Mouse (Mus musculus): ENCODE measurements around the gene D630003M21Rik.

The D630003M21Rik gene

GRCm38 (mm10) chr2:158236698-158237097 is 7.7 kb upstream of the D630003M21Rik start:
- no peak for DNase-seq (ENCODE audit: low spot score)

DNA sequence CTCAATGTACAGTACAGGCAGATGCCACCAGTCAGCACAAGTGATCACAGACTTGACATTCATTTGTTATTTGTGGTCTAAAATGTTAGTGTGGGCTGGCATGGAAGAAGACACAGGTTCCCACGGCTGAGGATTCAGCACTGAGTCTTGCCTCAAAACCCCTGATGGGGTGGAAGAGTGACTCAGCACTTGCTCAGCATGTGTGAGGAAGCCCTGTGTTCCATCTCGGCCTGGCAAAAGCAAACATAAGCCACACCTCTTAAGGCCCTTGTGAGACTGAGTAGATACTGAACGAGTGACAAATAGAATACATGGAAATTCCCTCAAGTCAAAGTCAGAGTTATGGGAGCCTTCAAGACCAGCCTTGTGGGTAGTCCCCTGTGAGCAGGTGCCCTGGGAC is 4.1 kb upstream of the D630003M21Rik start:
- DNase-seq (ENCODE audit: low spot score): no peak

DNA sequence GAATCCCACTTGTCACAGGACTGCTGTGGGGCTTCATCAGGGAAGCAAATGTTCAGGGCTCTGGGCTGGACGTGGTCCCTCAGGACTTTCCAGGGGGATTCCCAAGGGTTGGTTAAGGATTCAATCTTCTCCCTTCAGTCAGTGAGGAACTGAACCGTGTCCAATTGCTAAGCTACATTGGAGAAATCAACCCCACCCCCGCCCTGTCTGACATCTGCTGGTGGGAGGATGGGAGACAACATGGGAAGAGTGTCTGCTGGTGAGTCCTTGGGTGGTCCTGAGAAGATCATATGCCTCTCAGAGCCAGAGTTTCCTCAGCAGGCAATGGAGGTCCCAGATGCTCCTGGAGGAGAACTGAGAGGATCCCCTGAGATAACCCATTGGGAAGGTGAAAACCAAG is 3.4 kb upstream of the D630003M21Rik start:
- DNase-seq (ENCODE audit: low spot score): no peak

- DNase-seq (ENCODE audit: low spot score): no peak
Observed at GRCm38 (mm10) chr2:158231071-158231470, 2.0 kb upstream of the D630003M21Rik start.

- no peak for DNase-seq (ENCODE audit: low spot score)
Observed at GRCm38 (mm10) chr2:158230617-158231016, 1.6 kb upstream of the D630003M21Rik start.

DNA sequence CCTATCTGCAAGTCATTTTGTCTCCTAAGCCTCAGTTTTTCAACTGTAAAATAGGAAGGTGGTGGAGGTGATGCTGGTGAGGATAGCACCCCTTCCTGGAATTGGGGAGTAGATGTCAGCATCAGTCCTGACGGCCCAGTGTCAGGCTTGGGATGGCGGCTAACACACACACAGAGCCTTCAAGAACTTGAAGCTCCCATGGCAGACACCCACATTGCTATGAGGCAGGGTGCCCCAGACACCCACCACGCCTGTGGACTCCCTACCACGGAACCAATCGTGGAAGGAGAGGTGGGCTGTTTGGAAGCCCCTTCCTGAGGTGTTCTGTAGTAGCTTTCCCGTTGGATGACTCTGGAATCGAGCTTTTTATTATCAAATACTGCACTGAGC is 476 bp upstream of the D630003M21Rik start:
- DNase-seq (ENCODE audit: low spot score): no peak

- DNase-seq (ENCODE audit: low spot score): no peak
Observed at GRCm38 (mm10) chr2:158225301-158225700, 3.7 kb downstream of the D630003M21Rik start.

DNA sequence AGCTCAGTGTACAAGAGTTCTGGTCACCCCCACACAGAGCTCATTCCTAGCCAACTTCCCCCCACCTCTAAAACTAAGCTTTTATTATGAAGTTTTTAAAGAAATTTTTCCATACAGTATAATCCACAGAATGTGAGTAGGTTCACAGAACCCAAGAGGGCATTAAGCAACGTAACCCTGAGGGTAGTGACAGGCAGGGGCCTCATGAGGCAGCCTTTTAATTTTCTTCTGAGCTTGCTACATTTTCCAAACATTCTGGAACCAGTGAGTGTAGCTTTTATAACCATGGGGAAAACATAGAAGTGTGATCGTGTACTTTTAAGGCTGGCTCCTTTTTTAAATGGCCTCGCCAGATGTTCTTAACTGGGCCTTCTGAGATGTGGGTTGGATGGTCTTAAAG is 5.5 kb downstream of the D630003M21Rik start:
- DNase-seq (ENCODE audit: low spot score): no peak

DNA sequence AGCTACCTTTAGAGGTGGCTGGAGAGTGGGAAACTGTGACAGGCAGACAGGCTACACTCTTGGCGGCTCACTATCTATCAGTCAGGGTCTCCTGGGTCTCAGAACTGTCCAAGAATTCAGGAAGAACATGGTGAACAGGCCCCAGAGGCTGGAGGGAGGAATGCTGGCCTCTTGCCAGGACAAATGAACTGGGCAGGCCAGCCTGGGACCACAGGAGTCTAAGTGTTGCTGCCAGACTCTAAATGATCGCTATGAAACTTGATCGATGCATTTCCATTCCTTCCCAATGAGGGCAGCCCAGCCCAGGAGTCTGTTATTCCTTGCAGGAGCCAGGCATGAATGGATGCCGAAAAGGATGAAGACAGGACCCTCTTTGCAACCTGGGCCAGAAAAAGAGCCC is 6.4 kb downstream of the D630003M21Rik start:
- no peak for DNase-seq (ENCODE audit: low spot score)

- no peak for DNase-seq (ENCODE audit: low spot score)
Observed at GRCm38 (mm10) chr2:158221446-158222084, 7.5 kb downstream of the D630003M21Rik start.

DNA sequence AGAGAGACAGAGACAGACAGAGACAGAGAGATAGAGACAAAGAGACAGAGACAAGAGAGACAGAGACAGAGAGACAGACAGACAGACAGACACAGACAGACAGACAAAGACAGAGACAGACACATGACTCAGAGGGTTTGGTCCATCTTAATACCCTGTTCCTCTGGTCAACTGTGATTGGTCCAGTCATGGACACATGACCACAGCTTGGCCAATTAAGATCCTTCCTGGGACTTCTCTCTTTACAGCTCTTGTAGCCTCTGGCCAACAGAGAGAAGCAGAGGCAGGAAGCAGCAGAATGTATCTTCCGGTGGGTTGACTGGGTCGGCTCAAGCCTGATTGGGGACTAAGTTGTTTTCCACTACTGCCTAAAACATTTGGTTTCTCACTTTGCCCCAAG is 9.5 kb downstream of the D630003M21Rik start:
- no peak for DNase-seq (ENCODE audit: low spot score)

DNA sequence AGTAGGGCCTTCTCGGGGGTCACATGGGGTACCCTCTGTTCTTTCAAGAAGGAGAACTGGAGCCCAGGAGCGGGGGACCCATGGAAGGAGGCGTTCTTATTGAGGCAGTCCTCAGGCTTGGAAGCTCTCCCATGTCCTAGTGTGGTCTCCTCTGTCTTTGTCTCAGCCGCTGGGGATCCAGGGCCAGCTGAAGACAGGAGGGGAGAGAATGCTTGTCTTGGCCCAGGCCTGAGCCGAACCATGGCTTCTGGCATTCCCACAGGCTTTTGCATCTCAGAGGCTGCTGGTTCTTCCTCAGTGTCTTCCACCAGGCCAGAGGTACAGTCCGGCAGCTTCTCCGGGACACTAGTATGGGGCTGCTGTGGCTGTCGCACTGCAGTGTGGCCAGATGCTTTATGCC is 12.5 kb downstream of the D630003M21Rik start:
- DNase-seq (ENCODE audit: low spot score): no peak

DNA sequence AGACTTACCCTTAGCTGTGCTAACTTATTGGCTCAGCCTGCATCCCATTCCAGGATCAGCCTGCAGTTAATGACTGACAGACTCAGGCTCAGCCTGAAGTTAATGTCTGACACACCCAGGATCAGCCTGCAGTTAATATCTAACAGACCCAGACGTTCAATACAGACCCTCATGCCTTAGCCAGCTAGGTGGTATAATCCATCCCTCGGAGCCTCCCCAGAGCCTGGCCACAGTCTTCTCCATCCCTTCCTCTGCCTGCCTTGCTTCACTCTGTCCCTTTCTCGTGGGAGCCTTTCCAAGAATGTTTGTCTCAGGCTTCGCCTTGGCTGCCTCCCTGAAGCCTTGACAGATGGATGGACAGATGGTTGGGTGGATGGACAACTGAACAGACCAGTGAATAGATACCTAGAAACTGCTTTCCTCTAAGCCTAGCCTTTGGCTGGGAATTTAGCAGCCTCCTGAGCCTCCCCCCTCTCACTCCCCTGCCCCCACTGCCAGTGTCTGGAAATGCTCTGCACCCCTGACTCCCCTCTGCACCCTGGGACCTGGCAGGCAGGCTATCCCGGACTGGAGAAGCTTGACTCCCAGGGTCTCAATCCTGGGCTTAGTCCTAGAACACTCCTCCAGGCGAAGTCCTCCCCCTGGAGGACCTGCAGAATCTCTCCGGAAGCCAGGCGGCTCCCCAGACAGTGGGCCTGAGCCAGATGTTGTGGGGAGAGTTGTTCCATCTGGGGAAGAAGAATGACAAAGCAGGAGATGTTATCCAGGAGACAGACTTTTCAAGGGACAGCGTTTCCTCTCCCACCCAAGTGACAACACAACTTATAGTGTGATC is 13.5 kb downstream of the D630003M21Rik start:
- no peak for DNase-seq (ENCODE audit: low spot score)

DNA sequence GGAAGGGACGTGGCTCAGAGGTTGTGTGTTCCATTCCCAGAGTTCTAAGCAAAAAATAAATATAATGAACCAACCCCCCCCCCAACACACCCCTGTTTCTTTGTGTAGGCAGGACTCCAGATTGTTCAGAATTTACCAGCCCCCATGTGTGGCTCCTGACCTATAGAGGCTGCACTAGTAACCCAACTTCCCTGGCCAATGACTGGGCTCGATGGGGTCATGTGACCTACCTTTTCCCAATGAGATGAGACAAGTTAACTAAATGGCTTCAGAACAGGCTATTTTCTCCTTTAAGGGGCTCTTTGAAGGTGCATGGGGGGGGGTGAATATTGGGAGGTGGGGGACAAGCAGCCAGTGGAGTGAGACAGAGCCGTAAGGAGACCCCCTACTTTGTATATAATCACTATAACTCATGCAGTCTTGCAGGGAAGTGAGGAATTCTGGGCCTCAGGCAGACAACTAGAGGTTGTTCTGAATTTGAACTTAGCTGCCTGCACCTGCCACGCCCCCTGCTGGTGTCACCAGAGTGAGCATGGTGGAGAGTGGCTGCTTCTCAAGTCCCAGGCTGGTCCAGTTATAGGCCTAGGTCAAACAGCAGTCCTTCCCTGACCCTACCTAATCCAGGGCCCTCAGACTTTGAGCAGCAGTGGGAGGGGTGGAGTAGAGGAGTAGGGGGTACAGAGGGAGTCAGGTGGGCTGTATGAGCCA is 17.1 kb downstream of the D630003M21Rik start:
- DNase-seq (ENCODE audit: low spot score): no peak

DNA sequence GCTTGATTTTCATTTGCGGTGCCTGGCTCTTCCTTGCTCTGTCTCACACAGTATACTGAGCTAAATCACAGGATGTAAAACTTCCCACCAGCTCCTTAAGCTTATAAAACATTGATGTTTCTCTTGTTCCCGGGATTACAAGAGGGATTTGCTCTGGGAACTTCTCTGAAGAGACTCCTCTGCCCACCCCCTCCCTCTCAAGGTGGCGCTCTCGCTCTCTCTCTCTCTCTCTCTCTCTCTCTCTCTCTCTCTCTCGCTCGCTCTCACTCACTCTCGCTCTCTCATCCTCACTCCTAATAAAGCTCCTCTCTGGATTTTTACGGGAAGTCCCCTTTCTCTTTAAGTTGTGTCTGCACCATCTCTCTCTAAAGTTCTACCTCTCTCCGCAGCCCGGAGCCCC is 18.1 kb downstream of the D630003M21Rik start:
- DNase-seq (ENCODE audit: low spot score): no peak

GRCm38 (mm10) chr2:158210503-158210902 is 18.5 kb downstream of the D630003M21Rik start:
- no peak for DNase-seq (ENCODE audit: low spot score)

- no peak for DNase-seq (ENCODE audit: low spot score)
Observed at GRCm38 (mm10) chr2:158209776-158210175, 19.2 kb downstream of the D630003M21Rik start.

DNA sequence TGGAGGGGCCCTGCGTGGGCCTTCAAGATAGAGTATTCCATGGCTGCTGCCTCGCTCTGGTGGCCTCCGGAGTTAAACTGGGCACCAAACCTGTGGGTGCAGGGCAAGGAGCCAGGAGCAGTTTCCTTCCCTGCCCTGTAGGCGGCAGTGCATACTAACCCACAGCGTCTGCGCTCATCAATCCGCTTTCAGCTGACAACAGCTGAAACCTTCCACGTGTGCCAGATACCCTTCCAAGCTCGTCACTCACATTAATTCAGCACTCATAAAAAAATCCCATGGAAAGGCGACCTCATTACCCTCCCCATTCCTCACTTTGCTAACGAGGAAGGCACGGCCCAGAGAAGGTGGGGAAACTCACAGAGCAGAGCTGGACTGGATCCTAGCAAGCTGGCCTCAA is 21.2 kb downstream of the D630003M21Rik start:
- DNase-seq (ENCODE audit: low spot score): peak; percentile 38

DNA sequence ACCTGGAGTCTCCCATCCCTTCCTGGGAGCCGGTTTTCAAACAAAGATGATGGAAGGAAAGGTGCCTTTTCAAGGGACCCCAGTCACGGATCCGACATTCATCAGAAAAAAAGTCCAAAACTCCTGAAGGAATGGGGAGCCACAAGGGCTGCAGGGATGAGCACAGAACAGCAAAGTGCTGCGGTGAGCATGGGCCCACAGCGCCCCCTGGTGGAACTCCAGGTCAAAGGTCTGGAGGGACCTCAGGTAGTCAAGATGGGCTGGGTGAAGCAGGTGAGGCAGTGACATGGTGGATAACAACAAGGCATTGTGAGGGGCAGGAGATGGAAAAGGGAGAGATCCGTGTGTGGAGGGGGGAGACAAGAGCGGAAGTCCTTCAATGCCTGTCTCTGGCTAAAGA is 24.9 kb downstream of the D630003M21Rik start:
- peak; percentile 29 for DNase-seq (ENCODE audit: low spot score)

GRCm38 (mm10) chr2:158203686-158204085 is 25.3 kb downstream of the D630003M21Rik start:
- DNase-seq (ENCODE audit: low spot score): no peak

DNA sequence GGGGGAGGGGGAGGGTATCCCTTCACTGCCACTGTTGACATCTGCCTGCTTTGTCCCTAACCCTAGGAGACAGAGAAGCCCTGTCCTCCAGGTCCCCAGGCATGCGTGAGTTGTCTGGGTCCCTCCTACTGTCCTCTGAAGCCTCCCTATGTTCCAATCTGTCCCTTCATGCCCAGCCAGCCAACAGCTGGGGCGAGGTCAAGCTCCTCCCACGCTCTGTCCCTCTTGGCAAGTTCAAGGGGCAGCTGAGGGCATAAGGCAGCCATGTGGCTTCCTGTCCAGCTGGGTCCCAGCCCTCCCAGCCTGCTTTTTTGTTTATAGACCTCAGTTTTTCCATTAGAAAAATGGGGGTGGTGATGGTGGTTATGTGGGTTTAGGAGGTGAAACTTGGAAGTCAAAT is 29.7 kb downstream of the D630003M21Rik start:
- no peak for DNase-seq (ENCODE audit: low spot score)

- no peak for DNase-seq (ENCODE audit: low spot score)
Observed at GRCm38 (mm10) chr2:158198861-158199260, 30.2 kb downstream of the D630003M21Rik start.

DNA sequence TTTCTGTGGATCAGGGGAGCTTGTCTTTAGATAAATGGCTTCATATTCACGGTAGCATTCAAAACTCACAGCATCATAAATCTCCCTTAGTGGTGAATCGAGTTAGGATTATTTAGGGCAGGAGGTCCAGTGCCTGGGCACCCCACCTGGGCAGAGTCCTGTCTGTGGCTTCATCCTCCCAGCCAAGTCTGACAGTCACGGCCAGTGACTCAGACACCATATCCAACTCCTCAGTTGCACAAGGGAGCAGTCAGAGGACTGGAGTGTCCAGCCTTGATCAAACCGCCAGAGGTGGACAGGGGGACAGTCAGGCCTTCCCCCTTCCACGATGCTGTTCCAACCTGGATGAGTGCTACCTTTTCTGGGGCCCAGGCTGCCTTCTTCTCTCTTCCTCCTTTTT is 31.1 kb downstream of the D630003M21Rik start:
- no peak for DNase-seq (ENCODE audit: low spot score)

All from layer of hippocampus, adult 9-10 months (tissue).